Mouse (Mus musculus) hindbrain, embryonic 16.5 days (tissue): ENCODE data around the gene Olfr1458. TPM values are rescaled to one million over a fixed set of nuclear protein-coding genes. Genes with fewer than 3 reads are reported as not detected.

ENCODE experiments used
- ATAC-seq: fragments of 200-750 bp; cut with Nextera tagmentation; 2 replicates; pipeline ENCODE4 v1.8.0; 2017; ENCODE audit warnings: moderate TSS enrichment, moderate library complexity
- H3K27ac ChIP-seq: fragments of 300-500 bp; sonication (generic); 2 replicates; pipeline ENCODE4 v1.5.1; 2014; ENCODE audit warnings: low read depth, mild to moderate bottlenecking, control low read depth, low read length, moderate library complexity
- H3K27me3 ChIP-seq: fragments of 300-500 bp; sonication (generic); replicated peaks from 2 replicates; pipeline ENCODE4 v1.6.1; 2014; ENCODE audit warnings: low read length; ENCODE audit not compliant: control insufficient read depth, insufficient read depth
- H3K36me3 ChIP-seq: fragments of 300-500 bp; sonication (generic); 2 replicates; pipeline ENCODE4 v1.6.1; 2014; ENCODE audit warnings: mild to moderate bottlenecking, low read length, moderate library complexity, mixed read lengths; ENCODE audit not compliant: control insufficient read depth, insufficient read depth
- H3K4me1 ChIP-seq: fragments of 300-500 bp; sonication (generic); 2 replicates; pipeline ENCODE4 v1.6.1; 2014; ENCODE audit warnings: low read depth, low read length; ENCODE audit not compliant: control insufficient read depth, insufficient read depth
- H3K4me2 ChIP-seq: fragments of 300-500 bp; sonication (generic); 2 replicates; pipeline ENCODE4 v1.6.1; 2014; ENCODE audit warnings: mild to moderate bottlenecking, low read length, control low read depth, moderate library complexity
- H3K4me3 ChIP-seq: fragments of 300-500 bp; sonication (generic); 2 replicates; pipeline ENCODE4 v1.5.1; 2014; ENCODE audit warnings: mild to moderate bottlenecking, low read length, control low read depth, moderate library complexity
- H3K9ac ChIP-seq: fragments of 300-500 bp; sonication (generic); 2 replicates; pipeline ENCODE4 v1.6.1; 2014; ENCODE audit warnings: low read depth, mild to moderate bottlenecking, control low read depth, low read length, moderate library complexity
- H3K9me3 ChIP-seq: fragments of 300-500 bp; sonication (generic); 2 replicates; pipeline ENCODE4 v1.6.1; 2014; ENCODE audit warnings: mild to moderate bottlenecking, low read length, moderate library complexity; ENCODE audit not compliant: control insufficient read depth
- WGBS: fragments of 180-500 bp; shearing (Covaris S2); extraction: QIAGEN DNeasy Blood & Tissue Kit; methylation state at CpG from one replicate; pipeline ENCODE4 v1.1.7; 2014; 5-methylcytosine and 5-hydroxymethylcytosine counted together
- polyA plus RNA-seq: library from polyadenylated mRNA; unstranded; fragments of >200 nt; fragmentation: Nextera tagmentation; extraction: Ambion mirVana; gene quantifications from 2 replicates; pipeline ENCODE4 v1.2.1, GENCODE M21; 2015

Gene Olfr1458
- not detected in 2 replicates for polyA plus RNA-seq

DNA sequence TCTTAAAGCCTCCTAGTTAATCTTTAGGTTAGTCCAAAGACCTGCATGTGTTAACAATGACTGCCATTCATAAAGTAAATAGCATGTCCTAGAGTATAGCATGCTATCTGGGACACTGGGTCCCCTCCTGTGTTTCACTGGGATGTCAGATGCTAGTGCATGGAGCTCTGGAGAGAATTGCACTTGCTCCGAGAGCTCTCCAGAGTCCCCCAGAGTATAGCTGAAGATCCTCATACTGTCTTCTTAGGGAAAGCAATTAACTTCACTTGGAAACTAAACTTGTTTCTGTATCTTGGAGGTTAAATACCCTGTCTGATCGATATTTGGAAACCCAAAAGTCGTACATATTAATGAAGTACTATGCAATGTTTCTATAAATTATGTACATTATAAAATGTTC lies at the start of gene Olfr1458:
Gene Olfr1458, minus strand, starts transcription at position 101 of the 400 bp plus-strand sequence.
- WGBS: 89% methylated on average over 3 of the region's 3 CpGs
- Histone ChIP-seq H3K4me3 (no peak within 1 kb of the TSS), H3K4me2 (no peak within 1 kb of the TSS), H3K9ac (no peak within 1 kb of the TSS), H3K4me1 (no peaks in the 10 kb centered on the region), H3K9me3 (peaks cover 6% of the 10 kb centered on the region), H3K27me3 (no peaks in the 10 kb centered on the region), H3K27ac (no peak within 1 kb of the TSS), H3K36me3 (no peaks in the 10 kb centered on the region)
- ATAC-seq: no peak

GRCm38 (mm10) chr19:13149449-13149848 lies 42.9 kb upstream of the Olfr1458 start, which contains the start of gene Olfr1459:
Olfr1459 (minus strand) TSS chr19:13149549.
- 78% methylated on average over 1 of the region's 1 CpGs for WGBS
- Histone ChIP-seq H3K4me3 (no peak within 1 kb of the TSS), H3K27me3 (no peaks in the 10 kb centered on the region), H3K4me1 (no peaks in the 10 kb centered on the region), H3K9me3 (peaks cover 4% of the 10 kb centered on the region; the same call in 1 of the 2 replicates), H3K36me3 (no peaks in the 10 kb centered on the region), H3K4me2 (no peak within 1 kb of the TSS), H3K27ac (no peak within 1 kb of the TSS), H3K9ac (no peak within 1 kb of the TSS)
- ATAC-seq: no peak

- ATAC-seq: no peak
- WGBS: 75% methylated on average over 2 of the region's 2 CpGs
- H3K9me3 ChIP-seq: peaks cover 3% of the 10 kb centered on the region; the same call in 1 of the 2 replicates
- H3K4me2 ChIP-seq: no peak within 1 kb of the TSS
- H3K9ac ChIP-seq: no peak within 1 kb of the TSS
- H3K4me1 ChIP-seq: no peaks in the 10 kb centered on the region
- no peaks in the 10 kb centered on the region for H3K36me3 ChIP-seq
- no peak within 1 kb of the TSS for H3K27ac ChIP-seq
- no peak within 1 kb of the TSS for H3K4me3 ChIP-seq
- no peaks in the 10 kb centered on the region for H3K27me3 ChIP-seq
Measured at GRCm38 (mm10) chr19:13097791-13098190, 8.8 kb downstream of the Olfr1458 start, which contains the start of gene Olfr1457. Olfr1457 (minus strand) TSS chr19:13097891.

- Histone ChIP-seq H3K9ac (no peak overlapping the region), H3K9me3 (peaks cover 10% of the 10 kb centered on the region), H3K4me1 (no peaks in the 10 kb centered on the region), H3K27me3 (no peaks in the 10 kb centered on the region), H3K4me3 (no peak overlapping the region), H3K4me2 (no peak overlapping the region), H3K36me3 (no peaks in the 10 kb centered on the region), H3K27ac (no peak overlapping the region)
- 93% methylated on average over 1 of the region's 1 CpGs for WGBS
- ATAC-seq: no peak
Measured at GRCm38 (mm10) chr19:13093908-13094307, 12.7 kb downstream of the Olfr1458 start.

GRCm38 (mm10) chr19:13060310-13060709 lies 46.3 kb downstream of the Olfr1458 start, which contains the start of gene Olfr1454:
Olfr1454 (plus strand) TSS chr19:13060610.
- 69% methylated on average over 2 of the region's 2 CpGs for WGBS
- 0 out of 2 replicates have a peak, but pooled peaks cover under 1% of the 10 kb centered on the region for H3K9me3 ChIP-seq
- no peak within 1 kb of the TSS for H3K9ac ChIP-seq
- no peak for ATAC-seq
- H3K4me3 ChIP-seq: no peak within 1 kb of the TSS
- H3K36me3 ChIP-seq: no peaks in the 10 kb centered on the region
- no peak within 1 kb of the TSS for H3K27ac ChIP-seq
- H3K4me2 ChIP-seq: no peak within 1 kb of the TSS
- H3K4me1 ChIP-seq: no peaks in the 10 kb centered on the region
- no peaks in the 10 kb centered on the region for H3K27me3 ChIP-seq

Other genes with a start within 250 kb of the Olfr1458 start
- gene Olfr1444, start 249.5 kb downstream of the Olfr1458 start, polyA plus RNA-seq: not detected in 2 replicates
- not detected in 2 replicates for gene Olfr1445, start 222.9 kb downstream of the Olfr1458 start, polyA plus RNA-seq
- not detected in 2 replicates for gene Olfr1446, start 213.3 kb downstream of the Olfr1458 start, polyA plus RNA-seq
- not detected in 2 replicates for gene Olfr1447, start 203.0 kb downstream of the Olfr1458 start, polyA plus RNA-seq
- not detected in 2 replicates for gene Olfr1448, start 182.4 kb downstream of the Olfr1458 start, polyA plus RNA-seq
- not detected in 2 replicates for gene Olfr1449, start 175.9 kb downstream of the Olfr1458 start, polyA plus RNA-seq
- gene Olfr1450, start 156.5 kb downstream of the Olfr1458 start, polyA plus RNA-seq: not detected in 2 replicates
- not detected in 2 replicates for gene Olfr1451, start 111.8 kb downstream of the Olfr1458 start, polyA plus RNA-seq
- gene Olfr1453, start 78.4 kb downstream of the Olfr1458 start, polyA plus RNA-seq: not detected in 2 replicates
- gene Olfr1454, start 46.2 kb downstream of the Olfr1458 start, polyA plus RNA-seq: not detected in 2 replicates
- gene Olfr1457, start 8.9 kb downstream of the Olfr1458 start, polyA plus RNA-seq: not detected in 2 replicates
- gene Olfr1459, start 42.8 kb upstream of the Olfr1458 start, polyA plus RNA-seq: not detected in 2 replicates
- not detected in 2 replicates for gene Olfr1461, start 56.2 kb upstream of the Olfr1458 start, polyA plus RNA-seq
- not detected in 2 replicates for gene Olfr1462, start 79.0 kb upstream of the Olfr1458 start, polyA plus RNA-seq
- gene Olfr1463, start 124.6 kb upstream of the Olfr1458 start, polyA plus RNA-seq: not detected in 2 replicates
- gene Olfr1465, start 208.8 kb upstream of the Olfr1458 start, polyA plus RNA-seq: not detected in 2 replicates
- gene Olfr1466, start 232.1 kb upstream of the Olfr1458 start, polyA plus RNA-seq: not detected in 2 replicates